Mouse (Mus musculus): ENCODE measurements around the gene Rps9. TPM values are rescaled to one million over a fixed set of nuclear protein-coding genes. Genes with fewer than 3 reads are reported as not detected.

Rps9 gene
- 900 TPM for polyA plus RNA-seq (2015; fragmentation: Illumina TruSeq; extraction: RNeasy Lipid Tissue Mini Kit (QIAGEN cat#74804); ENCODE audit: low read depth, low replicate concordance)

GRCm38 (mm10) chr7:3703879-3704441, at the start of gene Rps9:
Gene Rps9, plus strand, starts transcription at chr7:3703993.

GRCm38 (mm10) chr7:3665215-3666114, 38.3 kb upstream of the Rps9 start, which contains the start of gene Leng1:
Gene Leng1, minus strand, starts transcription at chr7:3665840.

GRCm38 (mm10) chr7:3677342-3677741, 26.5 kb upstream of the Rps9 start, which contains the start of gene Tmc4:
Gene Tmc4, minus strand, starts transcription at chr7:3677553.

GRCm38 (mm10) chr7:3692382-3692986, 11.3 kb upstream of the Rps9 start, which contains the start of gene Tsen34:
Gene Tsen34, plus strand, starts transcription at chr7:3692863.

GRCm38 (mm10) chr7:3692987-3693808, 10.6 kb upstream of the Rps9 start, which contains the start of gene Mboat7:
Gene Mboat7, minus strand, starts transcription at chr7:3693523.

GRCm38 (mm10) chr7:3720268-3720667, 16.5 kb downstream of the Rps9 start, which contains the start of gene Pirb:
Gene Pirb, minus strand, starts transcription at chr7:3720391.

Other genes with a start within 250 kb of the Rps9 start
- gene Tarm1, start 201.4 kb upstream of the Rps9 start, polyA plus RNA-seq (2015; fragmentation: Illumina TruSeq; extraction: RNeasy Lipid Tissue Mini Kit (QIAGEN cat#74804); ENCODE audit: low read depth, low replicate concordance): not detected
- 1.7 TPM for gene Oscar, start 87.8 kb upstream of the Rps9 start, polyA plus RNA-seq (2015; fragmentation: Illumina TruSeq; extraction: RNeasy Lipid Tissue Mini Kit (QIAGEN cat#74804); ENCODE audit: low read depth, low replicate concordance)
- gene Ndufa3, start 86.6 kb upstream of the Rps9 start, polyA plus RNA-seq (2015; fragmentation: Illumina TruSeq; extraction: RNeasy Lipid Tissue Mini Kit (QIAGEN cat#74804); ENCODE audit: low read depth, low replicate concordance): 620 TPM
- gene Tfpt, start 74.1 kb upstream of the Rps9 start, polyA plus RNA-seq (2015; fragmentation: Illumina TruSeq; extraction: RNeasy Lipid Tissue Mini Kit (QIAGEN cat#74804); ENCODE audit: low read depth, low replicate concordance): 40.2 TPM
- gene Prpf31, start 74.0 kb upstream of the Rps9 start, polyA plus RNA-seq (2015; fragmentation: Illumina TruSeq; extraction: RNeasy Lipid Tissue Mini Kit (QIAGEN cat#74804); ENCODE audit: low read depth, low replicate concordance): 72.0 TPM
- 33.7 TPM for gene Cnot3, start 58.7 kb upstream of the Rps9 start, polyA plus RNA-seq (2015; fragmentation: Illumina TruSeq; extraction: RNeasy Lipid Tissue Mini Kit (QIAGEN cat#74804); ENCODE audit: low read depth, low replicate concordance)
- gene Leng1, start 38.2 kb upstream of the Rps9 start, polyA plus RNA-seq (2015; fragmentation: Illumina TruSeq; extraction: RNeasy Lipid Tissue Mini Kit (QIAGEN cat#74804); ENCODE audit: low read depth, low replicate concordance): 7.5 TPM
- gene Tmc4, start 26.4 kb upstream of the Rps9 start, polyA plus RNA-seq (2015; fragmentation: Illumina TruSeq; extraction: RNeasy Lipid Tissue Mini Kit (QIAGEN cat#74804); ENCODE audit: low read depth, low replicate concordance): 8.5 TPM
- 86.0 TPM for gene Tsen34, start 11.1 kb upstream of the Rps9 start, polyA plus RNA-seq (2015; fragmentation: Illumina TruSeq; extraction: RNeasy Lipid Tissue Mini Kit (QIAGEN cat#74804); ENCODE audit: low read depth, low replicate concordance)
- gene Mboat7, start 10.5 kb upstream of the Rps9 start, polyA plus RNA-seq (2015; fragmentation: Illumina TruSeq; extraction: RNeasy Lipid Tissue Mini Kit (QIAGEN cat#74804); ENCODE audit: low read depth, low replicate concordance): 144 TPM
- gene Pirb, start 16.4 kb downstream of the Rps9 start, polyA plus RNA-seq (2015; fragmentation: Illumina TruSeq; extraction: RNeasy Lipid Tissue Mini Kit (QIAGEN cat#74804); ENCODE audit: low read depth, low replicate concordance): 0.28 TPM
- not detected for gene Gm15448, start 121.7 kb downstream of the Rps9 start, polyA plus RNA-seq (2015; fragmentation: Illumina TruSeq; extraction: RNeasy Lipid Tissue Mini Kit (QIAGEN cat#74804); ENCODE audit: low read depth, low replicate concordance)
- not detected for gene Pira2, start 141.1 kb downstream of the Rps9 start, polyA plus RNA-seq (2015; fragmentation: Illumina TruSeq; extraction: RNeasy Lipid Tissue Mini Kit (QIAGEN cat#74804); ENCODE audit: low read depth, low replicate concordance)
- not detected for gene Gm14548, start 194.1 kb downstream of the Rps9 start, polyA plus RNA-seq (2015; fragmentation: Illumina TruSeq; extraction: RNeasy Lipid Tissue Mini Kit (QIAGEN cat#74804); ENCODE audit: low read depth, low replicate concordance)
- not detected for gene Lilra6, start 211.5 kb downstream of the Rps9 start, polyA plus RNA-seq (2015; fragmentation: Illumina TruSeq; extraction: RNeasy Lipid Tissue Mini Kit (QIAGEN cat#74804); ENCODE audit: low read depth, low replicate concordance)

All from brain, adult 10 weeks (tissue).